Mouse (Mus musculus): ENCODE measurements at regions not wholly inside any gene's neighbourhood (a gene's known extent, or its start where the extent isn't known, plus 50 kb on each side); places are given as distances from the start of the nearest gene placed in this dataset.

DNA sequence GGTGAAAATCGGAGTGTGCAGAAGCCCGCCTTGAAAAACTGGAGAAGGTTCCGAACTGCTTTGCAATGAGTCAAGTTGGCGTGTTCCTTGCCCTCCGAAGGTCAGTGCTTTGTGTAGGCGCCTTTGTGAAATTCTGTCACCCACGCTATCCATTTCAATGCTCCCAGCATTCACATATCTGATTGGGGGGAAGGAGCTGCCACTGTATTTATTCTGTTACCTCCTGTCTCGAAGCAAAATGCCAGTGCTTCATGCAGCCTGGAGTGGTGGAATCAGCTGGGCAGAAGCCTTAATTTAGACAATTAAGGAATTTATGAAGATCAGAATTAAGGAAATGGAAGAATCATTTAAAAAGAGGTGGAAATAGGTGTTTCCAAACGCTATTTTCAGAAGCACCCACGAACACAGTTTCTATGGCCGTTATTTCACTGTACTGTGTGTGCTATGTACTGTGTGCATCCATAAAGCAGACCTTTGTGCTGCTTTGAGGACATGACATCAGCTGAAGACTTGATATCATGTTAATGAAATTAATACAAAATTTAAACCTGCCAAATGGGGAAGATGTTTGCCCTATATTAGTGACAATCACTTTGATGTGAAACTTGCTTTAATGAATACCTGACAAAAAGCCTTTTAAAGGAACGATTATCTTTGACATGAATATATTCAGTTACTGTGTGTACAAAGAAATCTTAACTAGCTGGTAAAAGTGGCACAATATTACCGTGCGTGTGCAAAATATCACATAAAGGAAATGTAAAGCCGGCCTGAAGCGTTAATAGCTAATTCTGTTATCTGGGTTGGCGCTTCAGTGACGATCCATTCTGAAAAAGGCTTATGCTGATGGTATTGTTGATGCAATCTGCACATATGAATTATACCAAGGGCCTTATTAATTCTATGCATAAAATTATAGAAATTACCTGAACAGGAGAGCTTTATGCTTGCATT is 72.9 kb upstream of the Gls start:
- no peak for DNase-seq (ENCODE audit: low spot score)

DNA sequence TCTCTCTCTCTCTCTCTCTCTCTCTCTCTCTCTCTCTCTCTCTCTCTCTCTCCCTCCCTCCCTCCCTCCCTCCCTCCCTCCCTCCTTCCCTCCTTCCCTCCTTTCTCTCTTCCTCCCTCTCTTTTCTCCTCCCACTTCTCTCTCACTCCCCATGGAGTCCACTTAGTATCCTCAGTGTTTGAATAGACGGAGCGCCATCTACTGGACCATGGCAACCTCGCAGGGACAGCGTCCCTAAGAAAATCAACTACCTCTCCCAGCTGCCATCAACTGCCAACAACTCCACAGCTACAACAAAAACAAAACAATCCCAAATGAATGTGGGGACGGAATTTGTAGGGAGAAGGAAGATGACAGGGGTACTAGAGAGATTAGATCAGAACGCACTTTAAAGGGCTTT is 69.5 kb upstream of the Gls start:
- DNase-seq (ENCODE audit: low spot score), result peak; percentile 21

DNA sequence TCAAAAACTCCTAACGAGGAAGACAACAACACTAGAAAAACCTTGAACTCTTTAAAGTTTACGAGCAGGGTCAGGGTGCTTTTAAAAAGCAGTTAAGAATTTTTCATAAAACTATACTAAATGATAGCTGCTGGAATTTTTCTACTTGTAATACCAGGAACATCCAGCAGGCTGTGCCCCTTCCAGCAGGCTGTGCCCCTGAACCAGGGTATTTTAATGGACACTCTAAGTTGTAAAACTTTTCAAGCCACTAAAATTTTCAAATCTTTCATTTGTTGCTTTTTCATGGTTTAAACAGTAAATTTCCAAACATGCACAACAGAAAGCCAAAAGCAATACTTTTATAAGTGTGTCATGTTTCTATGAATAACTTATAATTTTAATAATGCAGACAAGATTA is 68.2 kb upstream of the Gls start:
- no peak for DNase-seq (ENCODE audit: low spot score)

DNA sequence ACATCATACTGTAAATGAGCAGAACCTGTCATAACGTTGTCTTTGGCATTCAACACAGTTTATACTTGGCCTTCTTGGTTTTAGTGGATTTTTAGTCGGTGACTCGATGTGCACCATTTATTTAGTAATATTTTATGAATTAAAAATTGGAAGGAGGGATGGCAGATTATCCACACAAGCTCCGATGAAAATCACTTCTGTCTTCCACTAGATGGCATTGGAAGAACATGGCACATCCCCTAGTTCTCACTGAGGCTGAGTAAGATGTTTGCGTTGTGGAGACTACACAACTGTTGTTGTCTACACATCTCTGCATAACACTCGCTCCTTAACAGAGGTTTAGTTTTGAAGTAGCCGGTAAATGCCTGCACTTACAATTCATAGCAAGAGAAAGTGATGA is 66.5 kb upstream of the Gls start:
- DNase-seq (ENCODE audit: low spot score), result no peak

DNA sequence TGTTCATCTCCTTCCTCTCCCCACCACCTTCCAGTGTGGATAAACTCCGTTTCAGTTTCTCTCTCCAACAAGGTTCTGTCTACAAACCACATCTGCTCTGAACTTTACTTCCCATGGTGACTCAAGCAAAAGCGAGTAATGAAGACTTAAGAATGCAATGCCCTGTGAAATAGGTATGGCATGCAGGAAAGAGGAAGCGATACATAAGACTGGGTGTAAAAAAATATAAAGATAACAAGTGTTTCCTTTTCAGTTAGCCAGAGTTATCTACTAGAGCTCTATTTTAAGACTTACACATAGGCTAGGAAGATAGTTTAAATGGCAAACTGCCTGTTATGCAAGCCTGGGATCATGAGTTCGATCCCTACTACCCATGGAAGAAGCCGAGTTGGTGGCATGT is 65.3 kb upstream of the Gls start:
- DNase-seq (ENCODE audit: low spot score), result no peak

DNA sequence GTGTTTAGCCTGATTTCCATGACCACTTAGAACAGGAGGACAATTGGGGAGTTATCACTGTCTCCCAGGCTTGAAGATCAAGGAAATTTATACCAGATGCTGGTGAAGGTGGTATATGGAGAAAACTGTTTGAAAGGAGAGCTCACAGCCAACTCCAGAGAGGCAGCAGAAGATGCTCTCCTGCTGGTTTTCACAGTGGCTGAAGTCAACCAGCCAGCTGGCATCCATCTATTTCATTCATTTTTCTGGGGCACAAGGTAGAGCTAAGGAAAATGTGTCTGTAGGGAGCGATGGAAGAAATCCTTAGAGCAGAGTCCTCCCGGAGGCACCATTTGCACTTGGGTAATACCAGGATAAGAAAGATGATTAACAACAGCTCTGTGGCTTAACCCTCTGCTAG is 63.1 kb upstream of the Gls start:
- no peak for DNase-seq (ENCODE audit: low spot score)

DNA sequence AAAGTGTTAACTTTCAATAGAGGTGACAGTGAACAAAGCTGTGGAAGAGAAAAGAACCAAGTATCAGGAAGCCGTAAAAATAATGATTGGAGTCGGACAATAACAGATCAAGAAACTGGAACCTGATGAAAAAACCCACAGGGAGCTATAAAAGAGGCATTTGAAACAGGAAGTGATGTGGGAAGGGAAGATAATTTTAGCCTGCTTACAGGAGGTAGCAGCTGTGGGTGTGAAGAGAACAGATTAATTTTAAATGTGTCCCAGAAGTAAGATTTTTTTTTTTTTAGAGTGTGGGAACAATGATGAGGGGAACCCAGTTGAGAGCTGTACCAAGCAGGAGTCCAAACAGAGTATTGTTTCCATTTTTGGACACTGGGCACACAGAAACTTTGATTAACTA is 61.5 kb upstream of the Gls start:
- DNase-seq (ENCODE audit: low spot score), result no peak

DNA sequence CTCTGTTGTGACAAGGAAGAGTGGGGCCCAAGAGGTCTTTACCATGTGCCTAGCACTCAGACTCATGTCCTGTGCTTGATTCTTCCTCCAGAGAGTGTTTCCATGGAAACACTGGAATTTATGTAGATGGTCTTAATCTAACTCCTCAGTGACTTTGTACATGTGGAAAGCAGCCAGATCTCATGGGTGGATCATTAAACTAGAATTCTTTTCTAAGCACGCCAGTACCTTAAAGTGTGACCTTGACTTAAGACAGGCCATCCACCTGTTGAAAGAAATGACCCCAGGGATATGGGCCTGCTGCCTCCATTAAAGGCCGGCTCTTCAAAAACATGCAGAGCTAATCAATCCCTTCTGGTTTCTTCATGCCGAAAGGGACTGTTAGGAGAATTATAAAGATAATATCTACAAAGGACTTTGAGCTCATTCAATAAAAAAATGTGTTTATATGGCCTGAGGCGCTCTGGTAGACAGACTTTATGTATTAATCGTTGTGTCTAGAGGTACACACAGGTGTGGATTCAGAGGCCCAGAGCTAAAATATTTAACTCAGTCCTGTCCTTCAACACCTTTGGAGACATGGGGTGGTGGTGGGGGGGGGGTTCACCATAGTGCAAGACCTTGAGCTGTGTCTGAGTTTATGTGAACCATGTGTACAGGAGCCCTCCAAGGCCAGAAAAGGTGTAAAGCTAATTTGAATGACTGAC is 60.5 kb upstream of the Gls start:
- DNase-seq (ENCODE audit: low spot score), result no peak

Data from ovary, postnatal 10 days (tissue).